Mouse (Mus musculus): ENCODE results near the gene Rmnd5a. TPM values are rescaled to one million over a fixed set of nuclear protein-coding genes. Genes with fewer than 3 reads are reported as not detected.

Gene Rmnd5a
- total RNA-seq, 2 experiments from 2014 or later = 51.5 to 129 TPM

Other genes with a start within 250 kb of the Rmnd5a start
- not detected in 2 replicates for gene Fabp1, start 240.8 kb downstream of the Rmnd5a start, total RNA-seq (2015; ENCODE audit: low replicate concordance)
- not detected in 2 replicates for gene Fabp1, start 240.8 kb downstream of the Rmnd5a start, total RNA-seq (2017; ENCODE audit: low replicate concordance)
- gene Krcc1, start 169.0 kb downstream of the Rmnd5a start, total RNA-seq (2015; ENCODE audit: low replicate concordance) = 20.4 and 25.5 TPM in 2 replicates
- gene Krcc1, start 169.0 kb downstream of the Rmnd5a start, total RNA-seq (2017; ENCODE audit: low replicate concordance) = 39.8 and 43.4 TPM in 2 replicates
- gene Smyd1, start 118.4 kb downstream of the Rmnd5a start, total RNA-seq (2015; ENCODE audit: low replicate concordance) = not detected in 2 replicates
- 0.26 TPM in 1 of 2 replicates, not detected in the other for gene Smyd1, start 118.4 kb downstream of the Rmnd5a start, total RNA-seq (2017; ENCODE audit: low replicate concordance)
- gene Cd8b1, start 117.8 kb downstream of the Rmnd5a start, total RNA-seq (2015; ENCODE audit: low replicate concordance) = not detected in 2 replicates
- not detected in 2 replicates for gene Cd8b1, start 117.8 kb downstream of the Rmnd5a start, total RNA-seq (2017; ENCODE audit: low replicate concordance)
- not detected in 2 replicates for gene Cd8a, start 67.2 kb downstream of the Rmnd5a start, total RNA-seq (2015; ENCODE audit: low replicate concordance)
- not detected in 2 replicates for gene Cd8a, start 67.2 kb downstream of the Rmnd5a start, total RNA-seq (2017; ENCODE audit: low replicate concordance)
- 5.2 and 11.9 TPM in 2 replicates for gene Rnf103, start 53.3 kb upstream of the Rmnd5a start, total RNA-seq (2015; ENCODE audit: low replicate concordance)
- gene Rnf103, start 53.3 kb upstream of the Rmnd5a start, total RNA-seq (2017; ENCODE audit: low replicate concordance) = 11.5 and 13.4 TPM in 2 replicates
- gene Chmp3, start 103.2 kb upstream of the Rmnd5a start, total RNA-seq (2015; ENCODE audit: low replicate concordance) = 35.2 and 58.1 TPM in 2 replicates
- 142 and 194 TPM in 2 replicates for gene Chmp3, start 103.2 kb upstream of the Rmnd5a start, total RNA-seq (2017; ENCODE audit: low replicate concordance)
- 64.6 and 90.1 TPM in 2 replicates for gene Kdm3a, start 192.4 kb upstream of the Rmnd5a start, total RNA-seq (2015; ENCODE audit: low replicate concordance)
- gene Kdm3a, start 192.4 kb upstream of the Rmnd5a start, total RNA-seq (2017; ENCODE audit: low replicate concordance) = 85.6 and 117 TPM in 2 replicates